Mouse (Mus musculus): ENCODE data around the gene Otc. TPM values are rescaled to one million over a fixed set of nuclear protein-coding genes. Genes with fewer than 3 reads are reported as not detected.

Gene Otc
- total RNA-seq, 2 experiments from 2014 or later = not detected

Other genes with a start within 250 kb of the Otc start
- 1 to 10 TPM; 4.1 to 4.9 TPM for gene Srpx, start 134.6 kb upstream of the Otc start, total RNA-seq (2021)
- 1 to 10 TPM; 2.4 to 4.0 TPM for gene Rpgr, start 35.4 kb upstream of the Otc start, total RNA-seq (2021)
- 100 to 1,000 TPM; 110 to 133 TPM for gene Tspan7, start 232.9 kb downstream of the Otc start, total RNA-seq (2021)

Measured in heart, postnatal 36 days (tissue).